Mouse (Mus musculus): ENCODE results near the gene Cd9. TPM values are rescaled to one million over a fixed set of nuclear protein-coding genes. Genes with fewer than 3 reads are reported as not detected.
A peak's percentile ranks its signal among the peaks of the same experiment; 100 is the strongest.

Cd9 gene
- polyA plus RNA-seq, 1 experiment from 2014 or later = 93.3 TPM

DNA sequence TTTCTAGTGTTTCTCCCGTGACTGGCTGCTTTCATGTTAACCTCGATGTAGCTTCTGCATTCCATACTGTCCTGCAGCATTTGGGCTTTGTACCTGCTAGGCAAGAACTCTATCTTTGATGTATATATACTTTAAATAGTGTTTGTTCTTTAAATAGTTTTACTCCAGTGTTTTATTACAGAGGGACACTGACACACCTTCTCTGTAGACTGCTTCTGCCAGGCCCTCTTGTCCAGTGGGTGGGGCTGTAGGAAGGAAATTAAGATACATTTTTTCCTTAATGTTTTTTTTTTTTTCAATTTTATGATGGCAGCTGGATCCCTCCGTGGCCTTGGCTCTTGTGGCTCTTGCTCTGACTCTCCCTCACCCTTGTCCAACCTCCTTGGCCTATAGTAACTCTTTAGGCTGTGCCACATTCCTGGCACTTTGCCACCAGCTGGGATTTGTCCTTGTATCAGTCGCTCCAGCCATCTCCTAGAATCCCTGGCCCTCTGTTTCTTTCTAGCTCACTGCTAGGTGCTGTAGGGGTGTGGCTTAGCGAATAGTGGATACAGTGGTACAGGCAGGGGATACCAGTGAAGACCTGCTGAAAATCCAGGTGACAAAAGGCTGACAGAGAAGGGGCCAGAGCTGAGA is 27.1 kb upstream of the Cd9 start:
- WGBS (ENCODE audit: insufficient replicate concordance) = 57% methylated on average over 5 of the region's 5 CpGs
- H3K9ac ChIP-seq = no peak overlapping the region
- no peak overlapping the region for H3K4me2 ChIP-seq
- peaks cover 5% of the 10 kb centered on the region; the same call in 1 of the 2 replicates for H3K4me1 ChIP-seq
- no peak overlapping the region for H3K27ac ChIP-seq
- H3K4me3 ChIP-seq = no peak overlapping the region
- ATAC-seq = no peak
- no peaks in the 10 kb centered on the region for H3K27me3 ChIP-seq (replicated peaks)
- H3K9me3 ChIP-seq (replicated peaks) = no peaks in the 10 kb centered on the region
- no peaks in the 10 kb centered on the region for H3K36me3 ChIP-seq

- H3K4me1 ChIP-seq = peaks cover 46% of the 10 kb centered on the region
- no peaks in the 10 kb centered on the region for H3K36me3 ChIP-seq
- H3K4me3 ChIP-seq = no peak overlapping the region
- 0 out of 2 replicates have a peak overlapping the region, but pooled peaks have one; percentile 51 for H3K27ac ChIP-seq
- no peaks in the 10 kb centered on the region for H3K9me3 ChIP-seq (replicated peaks)
- H3K4me2 ChIP-seq = no peak overlapping the region
- peak; percentile 75 for ATAC-seq
- 52% methylated on average over 11 of the region's 11 CpGs for WGBS (ENCODE audit: insufficient replicate concordance)
- H3K27me3 ChIP-seq (replicated peaks) = no peaks in the 10 kb centered on the region
- no peak overlapping the region for H3K9ac ChIP-seq
Observed at GRCm38 (mm10) chr6:125515503-125516315, 21.1 kb upstream of the Cd9 start.

GRCm38 (mm10) chr6:125512950-125513596 is 18.5 kb upstream of the Cd9 start:
- WGBS (ENCODE audit: insufficient replicate concordance) = 24% methylated on average over 6 of the region's 6 CpGs
- no peaks in the 10 kb centered on the region for H3K36me3 ChIP-seq
- peak; percentile 25; the same call in 1 of the 2 replicates for ATAC-seq
- no peak overlapping the region for H3K4me3 ChIP-seq
- peaks cover 52% of the 10 kb centered on the region for H3K4me1 ChIP-seq
- H3K27me3 ChIP-seq (replicated peaks) = no peaks in the 10 kb centered on the region
- no peak overlapping the region for H3K9ac ChIP-seq
- H3K4me2 ChIP-seq = no peak overlapping the region
- peak overlapping the region; percentile 49 for H3K27ac ChIP-seq
- no peaks in the 10 kb centered on the region for H3K9me3 ChIP-seq (replicated peaks)

DNA sequence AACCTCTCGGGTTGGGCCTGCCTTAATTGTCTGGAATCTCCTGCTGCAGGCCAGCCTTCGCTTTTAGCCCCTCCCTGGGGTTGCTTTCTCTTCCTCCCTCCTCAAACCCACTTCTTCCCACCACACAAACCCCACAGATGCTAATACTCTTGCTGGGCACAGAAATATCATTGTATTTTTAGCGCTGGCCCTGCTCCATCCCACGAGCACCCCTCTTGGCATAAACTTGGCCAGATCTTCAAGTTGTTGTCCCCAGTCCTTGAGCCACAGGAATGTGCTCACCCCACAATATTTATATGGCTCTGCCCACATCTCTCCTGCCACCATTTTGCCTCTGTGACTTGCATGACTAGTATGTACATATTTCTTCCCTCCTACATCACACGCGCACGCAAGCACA is 16.6 kb upstream of the Cd9 start:
- peaks cover 47% of the 10 kb centered on the region for H3K4me1 ChIP-seq
- no peak for ATAC-seq
- H3K27ac ChIP-seq = no peak overlapping the region
- H3K9ac ChIP-seq = no peak overlapping the region
- no peaks in the 10 kb centered on the region for H3K36me3 ChIP-seq
- H3K4me3 ChIP-seq = no peak overlapping the region
- 70% methylated on average over 7 of the region's 7 CpGs for WGBS (ENCODE audit: insufficient replicate concordance)
- H3K9me3 ChIP-seq (replicated peaks) = no peaks in the 10 kb centered on the region
- no peak overlapping the region for H3K4me2 ChIP-seq
- H3K27me3 ChIP-seq (replicated peaks) = no peaks in the 10 kb centered on the region

DNA sequence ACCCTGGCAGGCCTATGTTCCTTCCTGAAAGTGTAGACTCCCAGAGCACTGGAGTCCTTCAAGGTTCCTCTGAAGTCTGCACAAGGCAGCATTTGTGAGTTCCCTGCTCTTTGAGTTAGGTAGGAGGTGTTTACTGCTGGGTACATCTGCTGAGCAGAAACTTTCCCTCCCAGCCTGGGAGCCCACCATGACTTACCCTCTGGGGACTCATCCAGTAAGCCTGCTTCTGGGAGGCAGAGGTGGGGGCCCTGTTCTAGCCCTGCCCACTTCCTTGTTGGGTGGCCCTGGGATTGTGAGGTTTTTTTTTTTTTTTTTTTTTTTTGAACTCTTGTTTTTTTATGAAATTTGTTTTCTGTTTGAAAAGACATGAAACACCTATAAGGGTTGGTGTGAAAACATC is 16.1 kb upstream of the Cd9 start:
- no peak for ATAC-seq
- H3K4me1 ChIP-seq = peaks cover 43% of the 10 kb centered on the region
- H3K4me3 ChIP-seq = no peak overlapping the region

GRCm38 (mm10) chr6:125509783-125510182 is 15.2 kb upstream of the Cd9 start:
- Histone ChIP-seq H3K36me3 (no peaks in the 10 kb centered on the region), H3K4me2 (no peak overlapping the region), H3K27ac (no peak overlapping the region), H3K4me1 (peaks cover 38% of the 10 kb centered on the region), H3K27me3 (replicated peaks) (no peaks in the 10 kb centered on the region), H3K9me3 (replicated peaks) (no peaks in the 10 kb centered on the region), H3K9ac (no peak overlapping the region), H3K4me3 (no peak overlapping the region)
- WGBS (ENCODE audit: insufficient replicate concordance) = 47% methylated on average over 3 of the region's 3 CpGs
- no peak for ATAC-seq

More for the DNA sequence above, 16.1 kb upstream of the Cd9 start:
- Histone ChIP-seq H3K9me3 (replicated peaks) (no peaks in the 10 kb centered on the region), H3K27ac (no peak overlapping the region), H3K27me3 (replicated peaks) (no peaks in the 10 kb centered on the region), H3K4me2 (no peak overlapping the region), H3K36me3 (no peaks in the 10 kb centered on the region), H3K9ac (no peak overlapping the region)

GRCm38 (mm10) chr6:125506427-125506826 is 11.8 kb upstream of the Cd9 start:
- H3K27ac ChIP-seq = no peak overlapping the region
- ATAC-seq = no peak
- WGBS (ENCODE audit: insufficient replicate concordance) = 83% methylated on average over 4 of the region's 4 CpGs

DNA sequence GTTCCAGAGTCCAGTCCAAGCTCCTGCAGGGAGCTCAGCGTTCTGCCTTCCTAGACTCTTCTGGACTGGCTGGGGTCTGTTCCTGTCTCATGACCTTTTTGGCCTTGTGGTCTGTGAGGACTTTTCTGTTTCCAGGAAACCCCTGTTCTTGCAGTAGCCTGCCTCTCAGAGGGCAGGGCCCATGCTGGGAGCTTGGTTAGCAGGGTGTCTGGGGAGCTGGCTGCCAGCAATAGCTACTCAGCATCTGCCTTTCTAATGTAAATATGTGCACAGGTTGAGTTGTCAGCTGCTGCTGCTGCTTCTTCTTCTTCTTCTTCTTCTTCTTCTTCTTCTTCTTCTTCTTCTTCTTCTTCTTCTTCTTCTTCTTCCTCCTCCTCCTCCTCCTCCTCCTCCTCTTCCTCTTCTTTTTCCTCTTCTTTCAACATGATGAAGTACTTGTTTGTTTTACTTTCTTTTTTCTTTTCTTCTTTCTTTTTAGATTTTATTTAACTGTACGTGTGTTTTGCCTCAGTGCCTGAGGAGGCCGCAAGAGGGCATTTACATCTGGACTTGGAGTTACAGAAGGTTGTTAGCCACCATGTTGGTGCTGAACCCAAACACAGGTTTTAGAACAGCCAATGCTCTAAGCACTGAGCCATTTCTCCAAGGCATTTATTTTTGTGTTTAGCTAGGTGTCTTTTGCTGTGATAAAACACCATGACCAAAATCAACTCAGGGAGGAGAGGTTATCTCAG is 10.2 kb upstream of the Cd9 start:
- H3K27ac ChIP-seq = no peak overlapping the region
- no peak for ATAC-seq
- peaks cover 4% of the 10 kb centered on the region; the same call in 1 of the 2 replicates for H3K4me1 ChIP-seq
- H3K4me3 ChIP-seq = no peak overlapping the region
- 39% methylated on average over 3 of the region's 3 CpGs for WGBS (ENCODE audit: insufficient replicate concordance)
- H3K27me3 ChIP-seq (replicated peaks) = no peaks in the 10 kb centered on the region
- H3K36me3 ChIP-seq = no peaks in the 10 kb centered on the region
- no peaks in the 10 kb centered on the region for H3K9me3 ChIP-seq (replicated peaks)
- no peak overlapping the region for H3K4me2 ChIP-seq
- H3K9ac ChIP-seq = no peak overlapping the region

More at GRCm38 (mm10) chr6:125506427-125506826, 11.8 kb upstream of the Cd9 start:
- Histone ChIP-seq H3K4me3 (no peak overlapping the region), H3K9me3 (replicated peaks) (no peaks in the 10 kb centered on the region), H3K9ac (no peak overlapping the region), H3K36me3 (no peaks in the 10 kb centered on the region), H3K4me2 (no peak overlapping the region), H3K27me3 (replicated peaks) (no peaks in the 10 kb centered on the region), H3K4me1 (peaks cover 10% of the 10 kb centered on the region)

- H3K4me2 ChIP-seq = no peak overlapping the region
- 77% methylated on average over 11 of the region's 11 CpGs for WGBS (ENCODE audit: insufficient replicate concordance)
- H3K9ac ChIP-seq = no peak overlapping the region
- H3K36me3 ChIP-seq = no peaks in the 10 kb centered on the region
- H3K4me1 ChIP-seq = peaks cover 4% of the 10 kb centered on the region; the same call in 1 of the 2 replicates
- H3K27me3 ChIP-seq (replicated peaks) = no peaks in the 10 kb centered on the region
- H3K4me3 ChIP-seq = no peak overlapping the region
- no peaks in the 10 kb centered on the region for H3K9me3 ChIP-seq (replicated peaks)
- no peak for ATAC-seq
- H3K27ac ChIP-seq = no peak overlapping the region
Observed at GRCm38 (mm10) chr6:125503186-125503802, 8.7 kb upstream of the Cd9 start.

DNA sequence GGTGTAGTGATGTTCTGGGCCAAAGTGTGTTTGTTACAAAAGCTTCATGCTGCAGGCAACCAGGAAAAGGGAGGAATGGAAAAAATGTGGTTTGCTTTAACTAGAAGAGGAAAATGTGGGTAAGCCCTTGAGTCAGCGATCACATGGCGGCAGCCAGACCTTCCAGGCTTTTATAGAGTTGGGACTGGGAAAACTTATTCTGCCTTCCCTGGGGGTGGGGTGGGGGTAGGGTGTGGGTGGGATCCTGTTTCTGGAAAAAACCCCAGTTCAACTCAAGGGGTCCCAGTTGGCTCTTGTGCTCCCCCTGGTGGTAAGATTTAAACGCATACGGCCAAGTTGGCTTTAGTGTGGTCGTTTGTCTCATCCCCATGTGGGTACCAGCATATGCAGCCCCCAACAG is 3.5 kb upstream of the Cd9 start:
- no peak overlapping the region for H3K27ac ChIP-seq
- no peak for ATAC-seq
- peaks cover 24% of the 10 kb centered on the region for H3K4me1 ChIP-seq
- H3K36me3 ChIP-seq = no peaks in the 10 kb centered on the region
- no peak overlapping the region for H3K4me3 ChIP-seq
- 20% methylated on average over 5 of the region's 5 CpGs for WGBS (ENCODE audit: insufficient replicate concordance)
- H3K9me3 ChIP-seq (replicated peaks) = no peaks in the 10 kb centered on the region
- H3K9ac ChIP-seq = no peak overlapping the region
- no peak overlapping the region for H3K4me2 ChIP-seq
- H3K27me3 ChIP-seq (replicated peaks) = peaks cover 35% of the 10 kb centered on the region

DNA sequence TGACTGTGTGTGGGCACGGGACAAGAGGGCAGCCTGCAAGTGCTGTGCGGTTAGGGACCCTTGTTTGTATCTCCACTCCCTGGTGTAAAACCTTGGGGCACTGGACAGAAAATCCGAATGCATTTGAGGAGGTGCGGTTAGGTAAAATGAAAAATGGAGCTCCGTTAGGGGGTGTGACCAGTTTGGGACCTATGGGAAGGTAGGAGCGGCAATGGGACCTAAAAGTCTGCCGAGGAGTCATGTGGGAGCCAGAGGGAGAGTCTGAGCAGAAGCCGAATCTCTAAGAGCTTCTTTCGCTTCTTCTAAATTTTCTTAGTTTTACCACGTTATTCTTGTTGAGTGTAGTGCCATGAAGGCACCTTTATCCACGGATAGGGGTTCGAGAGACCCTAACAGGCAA is 1.8 kb upstream of the Cd9 start:
- Histone ChIP-seq H3K9me3 (replicated peaks) (no peaks in the 10 kb centered on the region), H3K4me2 (no peak overlapping the region), H3K36me3 (no peaks in the 10 kb centered on the region), H3K27ac (no peak overlapping the region), H3K4me3 (no peak overlapping the region), H3K4me1 (peaks cover 35% of the 10 kb centered on the region), H3K9ac (no peak overlapping the region), H3K27me3 (replicated peaks) (peaks cover 42% of the 10 kb centered on the region)
- ATAC-seq = no peak
- 76% methylated on average over 12 of the region's 12 CpGs for WGBS (ENCODE audit: insufficient replicate concordance)

Measured in liver, embryonic 12.5 days (tissue).